Mouse (Mus musculus): ENCODE data around the gene 9030612E09Rik. TPM values are rescaled to one million over a fixed set of nuclear protein-coding genes. Genes with fewer than 3 reads are reported as not detected.
A peak's percentile ranks its signal among the peaks of the same experiment; 100 is the strongest.

9030612E09Rik gene
- polyA plus RNA-seq (2015; fragmentation: Nextera tagmentation; extraction: Ambion mirVana) = 1.6 and 1.7 TPM in 2 replicates

DNA sequence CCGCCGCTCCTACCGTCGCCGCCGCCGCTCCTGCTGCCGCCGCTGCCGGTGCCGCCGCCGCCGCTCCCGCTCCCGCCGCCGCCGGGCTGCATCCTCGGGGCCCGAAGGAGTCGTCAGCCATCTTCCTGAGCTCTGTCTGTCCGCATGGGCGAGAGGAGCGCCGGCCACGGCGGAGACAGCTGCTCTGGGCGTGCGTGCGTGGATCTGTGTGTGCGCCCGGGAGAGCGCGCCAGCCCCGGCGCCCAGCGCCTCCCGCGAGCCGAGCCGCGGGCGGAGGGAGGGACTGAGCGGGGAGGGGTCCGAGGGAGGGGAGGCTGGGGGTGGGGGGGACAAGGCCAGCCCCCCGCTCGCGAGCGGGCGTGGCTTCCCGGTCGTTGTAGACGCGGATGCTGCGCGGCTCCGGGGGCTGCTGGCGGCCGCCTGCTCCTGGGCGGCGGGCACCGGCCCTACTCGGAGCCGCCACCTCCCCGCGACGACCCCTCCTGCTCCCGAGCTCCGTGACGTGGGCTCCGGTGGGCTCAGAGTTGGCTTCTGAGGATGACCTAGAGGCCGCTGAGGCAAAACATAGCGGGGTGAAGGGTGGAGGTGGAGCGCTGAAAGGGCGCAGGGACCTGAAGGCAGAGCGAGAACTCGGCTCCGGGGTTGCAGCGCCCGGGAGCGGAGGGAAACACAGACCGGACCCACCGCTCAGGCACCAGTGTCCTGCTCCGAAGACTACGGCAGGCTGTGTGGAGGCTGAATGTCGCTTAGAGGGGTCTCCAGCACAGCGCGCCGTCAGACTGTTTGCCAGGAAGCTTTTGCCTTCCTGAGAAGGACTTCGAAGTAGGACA is at the start of gene 9030612E09Rik, which contains the start of gene Sobp:
9030612E09Rik (plus strand) TSS at position 379 of the 830 bp plus-strand sequence.
Sobp (minus strand) TSS at position 205 of the 830 bp plus-strand sequence.
- peak within 1 kb of the TSS; percentile 85 for H3K4me2 ChIP-seq (replicated peaks)
- peak within 1 kb of the TSS; percentile 76 for H3K4me3 ChIP-seq (replicated peaks)
- H3K9ac ChIP-seq = peak within 1 kb of the TSS; percentile 66
- peaks cover 20% of the 10 kb centered on the region; the same call in 1 of the 2 replicates for H3K27me3 ChIP-seq
- H3K27ac ChIP-seq (replicated peaks) = peak within 1 kb of the TSS; percentile 88
- no peaks in the 10 kb centered on the region for H3K9me3 ChIP-seq (replicated peaks)
- peaks cover 24% of the 10 kb centered on the region for H3K4me1 ChIP-seq
- peak; percentile 79 for ATAC-seq (ENCODE audit: insufficient number of reproducible peaks, low FRiP score, low TSS enrichment, low read depth)
- under 1% methylated on average over 82 of the region's 91 CpGs for WGBS
- no peaks in the 10 kb centered on the region for H3K36me3 ChIP-seq

DNA sequence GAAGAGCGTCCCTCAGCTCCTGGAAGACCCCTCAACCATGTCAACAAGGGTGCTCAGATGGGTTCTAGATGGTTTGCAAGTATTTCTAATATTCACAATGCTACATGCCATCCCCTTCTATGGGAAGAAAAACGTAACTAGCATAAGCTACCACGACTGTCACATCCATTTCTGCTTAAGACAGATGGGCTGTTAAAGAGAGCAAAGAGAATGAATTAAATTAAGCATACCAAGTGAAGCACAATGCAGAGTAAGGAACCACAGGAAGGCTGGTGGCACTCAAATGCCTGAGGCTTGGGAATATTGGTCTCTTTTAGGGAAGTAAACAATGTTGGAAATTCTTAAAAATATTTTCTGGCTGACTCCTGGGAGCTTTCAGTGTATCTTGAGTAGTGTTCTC is 45.8 kb upstream of the 9030612E09Rik start:
- Histone ChIP-seq H3K36me3 (no peaks in the 10 kb centered on the region), H3K27me3 (no peaks in the 10 kb centered on the region), H3K4me2 (replicated peaks) (no peak overlapping the region), H3K9me3 (replicated peaks) (no peaks in the 10 kb centered on the region), H3K9ac (no peak overlapping the region), H3K4me1 (0 out of 2 replicates have a peak, but pooled peaks cover 8% of the 10 kb centered on the region), H3K27ac (replicated peaks) (no peak overlapping the region), H3K4me3 (replicated peaks) (no peak overlapping the region)
- no peak for ATAC-seq (ENCODE audit: insufficient number of reproducible peaks, low FRiP score, low TSS enrichment, low read depth)
- WGBS = 61% methylated on average over 3 of the region's 3 CpGs

- ATAC-seq (ENCODE audit: insufficient number of reproducible peaks, low FRiP score, low TSS enrichment, low read depth) = no peak
- Histone ChIP-seq H3K9me3 (replicated peaks) (no peaks in the 10 kb centered on the region), H3K36me3 (no peaks in the 10 kb centered on the region), H3K4me1 (no peaks in the 10 kb centered on the region), H3K4me2 (replicated peaks) (no peak overlapping the region), H3K27me3 (no peaks in the 10 kb centered on the region), H3K4me3 (replicated peaks) (no peak overlapping the region), H3K9ac (no peak overlapping the region), H3K27ac (replicated peaks) (no peak overlapping the region)
- WGBS = 86% methylated on average over 11 of the region's 11 CpGs
These were observed 40.5 kb upstream of the 9030612E09Rik start for GRCm38 (mm10) chr10:43134027-43134426.

GRCm38 (mm10) chr10:43143173-43143572 is 31.3 kb upstream of the 9030612E09Rik start:
- no peaks in the 10 kb centered on the region for H3K27me3 ChIP-seq
- H3K9ac ChIP-seq = no peak overlapping the region
- no peaks in the 10 kb centered on the region for H3K9me3 ChIP-seq (replicated peaks)
- no peaks in the 10 kb centered on the region for H3K4me1 ChIP-seq
- H3K4me3 ChIP-seq (replicated peaks) = no peak overlapping the region
- no peak overlapping the region for H3K4me2 ChIP-seq (replicated peaks)
- no peak overlapping the region for H3K27ac ChIP-seq (replicated peaks)
- 89% methylated on average over 9 of the region's 9 CpGs for WGBS
- H3K36me3 ChIP-seq = no peaks in the 10 kb centered on the region
- no peak for ATAC-seq (ENCODE audit: insufficient number of reproducible peaks, low FRiP score, low TSS enrichment, low read depth)

GRCm38 (mm10) chr10:43148456-43148855 is 26.0 kb upstream of the 9030612E09Rik start:
- no peak overlapping the region for H3K27ac ChIP-seq (replicated peaks)
- H3K9me3 ChIP-seq (replicated peaks) = no peaks in the 10 kb centered on the region
- no peak overlapping the region for H3K4me2 ChIP-seq (replicated peaks)
- H3K9ac ChIP-seq = no peak overlapping the region
- no peaks in the 10 kb centered on the region; the same call in 1 of the 2 replicates for H3K4me1 ChIP-seq
- no peaks in the 10 kb centered on the region for H3K36me3 ChIP-seq
- peak; percentile 60; the same call in 1 of the 2 replicates for ATAC-seq (ENCODE audit: insufficient number of reproducible peaks, low FRiP score, low TSS enrichment, low read depth)
- H3K4me3 ChIP-seq (replicated peaks) = no peak overlapping the region
- H3K27me3 ChIP-seq = no peaks in the 10 kb centered on the region
- 52% methylated on average over 11 of the region's 11 CpGs for WGBS

- H3K4me1 ChIP-seq = peaks cover 15% of the 10 kb centered on the region
- H3K27ac ChIP-seq (replicated peaks) = no peak overlapping the region
- no peaks in the 10 kb centered on the region for H3K27me3 ChIP-seq
- 66% methylated on average over 8 of the region's 8 CpGs for whole genome bisulfite sequencing
- no peak; the same call in 1 of the 2 replicates for ATAC-seq (ENCODE audit: insufficient number of reproducible peaks, low FRiP score, low TSS enrichment, low read depth)
- no peaks in the 10 kb centered on the region for H3K36me3 ChIP-seq
- H3K9me3 ChIP-seq (replicated peaks) = no peaks in the 10 kb centered on the region
- no peak overlapping the region for H3K9ac ChIP-seq
- H3K4me3 ChIP-seq (replicated peaks) = no peak overlapping the region
- no peak overlapping the region for H3K4me2 ChIP-seq (replicated peaks)
These were observed 21.9 kb upstream of the 9030612E09Rik start for GRCm38 (mm10) chr10:43152643-43153042.

DNA sequence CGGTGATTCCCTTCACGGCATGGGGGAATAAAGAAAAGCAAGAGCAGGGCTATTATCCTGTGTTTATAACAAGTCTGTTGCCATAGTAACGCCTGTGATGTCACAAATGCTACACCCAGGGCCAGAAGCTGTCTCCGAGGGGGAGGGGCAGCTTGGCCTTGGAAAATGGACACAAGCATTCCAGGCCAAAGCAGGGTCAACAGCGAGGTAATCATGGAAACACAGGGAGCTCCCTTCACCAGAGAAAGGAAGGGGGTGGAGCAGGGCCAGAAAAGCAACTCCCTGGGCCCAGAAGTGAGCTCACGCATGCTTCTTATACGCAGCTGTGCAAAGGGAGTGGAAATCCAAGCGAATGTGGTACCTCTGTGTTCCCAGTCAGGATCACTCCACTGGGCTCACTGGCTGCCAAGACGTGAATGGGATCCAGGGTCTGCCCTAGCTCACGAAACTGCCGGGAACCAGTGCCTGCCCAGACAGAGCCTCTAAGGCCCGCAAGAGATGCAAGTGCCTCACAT is 19.4 kb upstream of the 9030612E09Rik start:
- 29% methylated on average over 12 of the region's 12 CpGs for WGBS
- peak; percentile 53; the same call in 1 of the 2 replicates for ATAC-seq (ENCODE audit: insufficient number of reproducible peaks, low FRiP score, low TSS enrichment, low read depth)
- 0 out of 2 replicates have a peak overlapping the region, but pooled peaks have one; percentile 6 for H3K27ac ChIP-seq (replicated peaks)
- no peaks in the 10 kb centered on the region for H3K27me3 ChIP-seq
- no peak overlapping the region for H3K4me2 ChIP-seq (replicated peaks)
- H3K9me3 ChIP-seq (replicated peaks) = no peaks in the 10 kb centered on the region
- H3K4me1 ChIP-seq = peaks cover 15% of the 10 kb centered on the region
- no peaks in the 10 kb centered on the region for H3K36me3 ChIP-seq
- no peak overlapping the region for H3K9ac ChIP-seq
- no peak overlapping the region for H3K4me3 ChIP-seq (replicated peaks)

DNA sequence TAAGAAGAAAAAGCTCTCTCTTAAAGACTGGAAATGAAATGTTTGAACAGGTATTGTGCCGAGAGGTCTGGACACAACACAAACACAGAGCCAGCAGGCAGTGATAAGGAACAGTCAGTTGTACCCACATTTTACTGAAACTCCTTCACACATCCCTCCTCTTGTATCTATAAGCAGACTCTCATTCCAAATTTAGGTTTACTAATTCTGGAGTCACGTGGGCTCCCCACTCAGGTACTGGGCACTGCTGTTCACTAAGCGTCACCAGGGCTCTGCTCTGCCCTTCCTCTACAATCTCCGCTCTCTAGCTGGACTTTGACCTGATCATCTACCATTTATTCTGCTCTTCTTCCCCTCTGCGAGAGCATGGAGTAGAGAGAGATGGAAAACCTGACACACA is 15.6 kb upstream of the 9030612E09Rik start:
- 84% methylated on average over 5 of the region's 5 CpGs for WGBS
- Histone ChIP-seq H3K4me2 (replicated peaks) (no peak overlapping the region), H3K36me3 (no peaks in the 10 kb centered on the region)

DNA sequence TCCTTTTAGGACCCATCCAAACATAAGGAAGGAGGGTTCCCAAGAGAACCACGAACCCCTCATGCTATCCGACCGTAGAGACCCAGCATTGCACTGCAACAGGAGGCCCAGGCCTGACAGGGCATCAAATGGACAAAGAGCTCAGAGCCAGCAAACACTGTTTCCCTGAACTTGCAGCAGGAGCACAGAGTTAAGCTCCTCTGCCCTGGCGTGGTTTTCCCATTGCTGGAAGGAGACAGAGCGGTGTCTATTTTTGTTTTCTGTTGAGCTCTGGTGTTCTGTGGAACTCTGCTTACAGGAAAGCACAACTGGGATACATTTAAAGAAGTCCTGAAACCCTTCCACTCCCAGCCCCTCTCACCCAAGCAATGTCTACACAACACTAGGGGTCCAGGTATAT is 15.2 kb upstream of the 9030612E09Rik start:
- H3K27ac ChIP-seq (replicated peaks) = no peak overlapping the region
- no peak overlapping the region for H3K4me3 ChIP-seq (replicated peaks)
- H3K9me3 ChIP-seq (replicated peaks) = no peaks in the 10 kb centered on the region
- H3K9ac ChIP-seq = no peak overlapping the region
- no peaks in the 10 kb centered on the region for H3K36me3 ChIP-seq
- ATAC-seq (ENCODE audit: insufficient number of reproducible peaks, low FRiP score, low TSS enrichment, low read depth) = no peak
- 75% methylated on average over 5 of the region's 5 CpGs for WGBS
- H3K4me1 ChIP-seq = peaks cover 6% of the 10 kb centered on the region; the same call in 1 of the 2 replicates
- H3K27me3 ChIP-seq = no peaks in the 10 kb centered on the region
- H3K4me2 ChIP-seq (replicated peaks) = no peak overlapping the region

More for the DNA sequence above, 15.6 kb upstream of the 9030612E09Rik start:
- no peak for ATAC-seq (ENCODE audit: insufficient number of reproducible peaks, low FRiP score, low TSS enrichment, low read depth)
- peaks cover 10% of the 10 kb centered on the region; the same call in 1 of the 2 replicates for H3K4me1 ChIP-seq
- no peak overlapping the region for H3K27ac ChIP-seq (replicated peaks)
- no peaks in the 10 kb centered on the region for H3K9me3 ChIP-seq (replicated peaks)
- H3K4me3 ChIP-seq (replicated peaks) = no peak overlapping the region
- H3K27me3 ChIP-seq = no peaks in the 10 kb centered on the region
- no peak overlapping the region for H3K9ac ChIP-seq

- Histone ChIP-seq H3K4me1 (no peaks in the 10 kb centered on the region), H3K9me3 (replicated peaks) (no peaks in the 10 kb centered on the region), H3K4me2 (replicated peaks) (no peak overlapping the region), H3K36me3 (no peaks in the 10 kb centered on the region), H3K27ac (replicated peaks) (no peak overlapping the region), H3K27me3 (no peaks in the 10 kb centered on the region), H3K9ac (no peak overlapping the region), H3K4me3 (replicated peaks) (no peak overlapping the region)
- WGBS = 81% methylated on average over 12 of the region's 12 CpGs
- no peak for ATAC-seq (ENCODE audit: insufficient number of reproducible peaks, low FRiP score, low TSS enrichment, low read depth)
These were observed 12.2 kb upstream of the 9030612E09Rik start for GRCm38 (mm10) chr10:43162318-43162717.

DNA sequence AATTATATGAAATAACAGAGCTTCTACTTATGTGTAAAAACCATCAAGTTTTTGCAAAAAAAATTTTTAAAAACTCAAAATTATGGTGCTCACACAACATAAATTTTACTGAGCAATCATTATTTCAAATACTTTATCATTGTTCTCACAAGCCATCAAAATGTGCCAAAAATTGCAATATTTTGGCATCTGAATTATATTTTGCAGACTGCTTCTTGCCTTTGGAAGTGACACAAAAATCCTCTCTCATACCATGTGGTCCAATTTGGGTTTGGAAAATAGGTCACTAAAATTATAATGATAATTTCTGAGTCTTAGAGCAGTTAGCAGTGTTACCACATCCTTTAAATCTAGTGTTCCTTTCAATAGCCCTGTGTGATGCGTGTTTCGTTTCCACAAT is 10.1 kb upstream of the 9030612E09Rik start:
- H3K9me3 ChIP-seq (replicated peaks) = no peaks in the 10 kb centered on the region
- ATAC-seq (ENCODE audit: insufficient number of reproducible peaks, low FRiP score, low TSS enrichment, low read depth) = no peak
- no peaks in the 10 kb centered on the region for H3K27me3 ChIP-seq
- H3K4me2 ChIP-seq (replicated peaks) = no peak overlapping the region
- WGBS = 90% methylated on average over 2 of the region's 2 CpGs
- no peaks in the 10 kb centered on the region for H3K4me1 ChIP-seq
- no peaks in the 10 kb centered on the region for H3K36me3 ChIP-seq
- H3K27ac ChIP-seq (replicated peaks) = no peak overlapping the region
- H3K4me3 ChIP-seq (replicated peaks) = no peak overlapping the region
- no peak overlapping the region for H3K9ac ChIP-seq

All from embryonic facial prominence, embryonic 15.5 days (tissue).